Mouse (Mus musculus): Measurements from ENCODE around the gene Lmx1b.

The Lmx1b gene

DNA sequence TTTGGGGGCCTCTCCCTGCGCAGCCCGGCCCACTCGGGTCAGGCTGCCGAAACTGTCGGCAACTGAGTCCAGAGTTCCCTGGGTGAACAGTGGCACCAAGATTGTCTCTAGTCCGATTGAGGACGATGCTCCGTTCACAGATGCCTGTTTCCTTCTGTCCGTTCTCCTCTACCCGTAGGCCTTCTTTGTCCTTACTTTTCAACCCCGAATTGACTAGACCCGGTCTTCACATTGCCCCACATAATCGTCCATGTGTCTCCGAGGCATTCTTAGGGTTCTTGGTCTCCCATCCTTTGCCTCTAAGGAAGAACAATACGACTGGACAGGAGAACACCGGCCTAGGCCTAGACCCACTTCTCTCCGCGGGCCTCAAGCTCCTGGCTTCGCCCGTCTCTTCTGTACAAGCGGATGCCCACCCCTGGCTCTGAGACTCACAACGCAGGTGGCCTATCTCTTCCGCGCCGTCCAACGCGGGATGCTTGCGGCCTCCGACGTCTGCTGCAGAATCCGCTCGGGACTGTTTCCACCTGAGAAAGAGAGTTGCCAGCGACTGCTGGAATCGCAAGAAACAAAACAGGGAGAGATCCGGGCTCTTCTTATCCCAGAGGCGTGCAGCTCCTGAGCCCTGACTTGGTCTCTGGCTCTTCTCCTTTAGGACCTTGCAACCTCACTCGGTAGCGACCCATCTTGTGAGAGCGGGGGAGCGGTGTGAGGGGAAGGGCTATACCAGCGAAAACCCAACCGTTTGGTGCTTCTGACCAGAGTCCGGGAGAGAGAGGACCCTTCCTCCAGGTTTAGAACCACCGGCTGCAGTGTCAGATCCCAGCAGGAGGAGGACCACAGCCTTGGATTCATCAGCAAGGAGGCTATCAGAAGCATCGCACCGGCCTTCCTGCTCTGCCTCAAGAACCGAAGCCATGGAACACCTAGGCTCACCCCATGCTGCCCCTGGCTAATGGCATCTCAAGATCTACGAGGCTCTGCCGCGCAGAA, 3.7 kb upstream of the Lmx1b start:
- no peak for DNase-seq (ENCODE audit: low spot score)

DNA sequence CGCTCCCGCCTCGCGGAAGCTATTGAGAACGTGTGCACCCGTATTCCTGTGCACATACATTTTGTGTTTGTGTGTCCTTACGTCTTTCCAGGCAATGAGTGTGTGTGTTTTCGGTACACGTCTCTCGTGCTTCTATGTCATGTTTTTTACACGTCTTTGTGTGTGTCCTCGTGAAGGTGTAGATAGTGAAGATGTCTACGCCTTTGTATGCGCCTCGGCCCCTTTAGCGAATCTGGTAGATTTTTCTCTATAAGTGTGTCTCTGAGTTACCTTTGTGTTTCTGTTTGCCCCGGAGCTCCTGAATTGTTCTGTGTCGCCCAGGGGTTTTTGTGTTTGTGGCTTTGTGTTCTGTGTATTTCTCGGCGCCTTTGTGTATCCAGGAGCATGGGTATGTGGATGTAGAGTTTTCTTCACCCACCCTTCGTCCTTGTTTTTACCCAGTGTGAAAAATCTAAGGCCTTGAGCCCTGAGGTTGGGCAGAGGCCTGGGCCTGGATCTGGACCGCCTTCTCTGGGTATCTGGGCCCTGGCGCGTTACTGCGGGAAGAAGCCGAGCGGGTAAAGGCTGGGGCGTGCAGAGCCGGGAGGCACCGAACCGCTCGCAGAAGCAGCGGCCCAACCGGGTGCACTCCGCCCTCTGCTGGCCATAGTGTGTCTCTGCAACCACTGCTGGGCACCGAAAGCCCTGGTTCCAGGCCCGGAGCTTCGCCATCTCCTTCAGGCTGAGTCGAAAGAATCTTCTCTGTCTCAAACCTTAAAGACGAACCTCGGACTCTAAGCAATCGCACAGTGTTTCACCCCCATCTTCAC, 2.5 kb upstream of the Lmx1b start:
- DNase-seq (ENCODE audit: low spot score): peak; percentile 46

DNA sequence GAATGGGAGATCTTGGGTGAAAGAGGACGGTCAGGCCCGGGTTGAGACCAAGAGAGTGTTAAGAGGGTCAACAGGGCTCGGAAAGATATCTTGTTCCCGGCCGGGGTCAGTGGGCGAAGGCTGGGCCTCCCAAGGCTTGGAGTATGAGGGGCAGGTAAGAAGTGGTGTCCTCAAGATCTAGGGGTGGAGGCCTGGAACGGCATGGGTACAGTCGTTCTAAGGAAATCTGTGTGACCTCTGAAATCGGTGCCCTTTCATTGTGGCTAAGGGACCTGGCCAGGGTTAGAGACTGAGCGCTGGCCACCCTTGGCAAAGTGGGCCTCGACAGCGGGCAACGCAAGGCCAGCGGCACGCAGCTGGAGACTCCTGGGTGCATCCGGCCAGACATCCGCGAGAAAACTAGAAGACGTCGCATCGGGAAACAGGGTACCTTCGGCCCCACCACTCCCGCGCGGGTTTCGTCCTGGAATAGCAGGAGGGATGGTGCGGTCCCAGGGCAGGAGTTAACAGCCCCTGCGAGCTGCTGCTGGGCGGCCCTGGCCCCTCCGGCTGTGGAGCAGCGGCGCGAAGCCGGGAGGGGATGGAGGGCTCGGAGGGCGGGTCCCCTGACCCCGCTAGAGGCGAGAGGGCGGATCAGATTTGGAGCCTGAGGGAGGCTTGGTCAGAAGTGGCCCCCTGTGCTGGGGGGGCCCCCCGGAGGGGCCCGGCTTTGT, 1.7 kb upstream of the Lmx1b start:
- DNase-seq (ENCODE audit: low spot score): no peak

GRCm38 (mm10) chr2:33640978-33641858, 907 bp upstream of the Lmx1b start:
- DNase-seq (ENCODE audit: low spot score): no peak

DNA sequence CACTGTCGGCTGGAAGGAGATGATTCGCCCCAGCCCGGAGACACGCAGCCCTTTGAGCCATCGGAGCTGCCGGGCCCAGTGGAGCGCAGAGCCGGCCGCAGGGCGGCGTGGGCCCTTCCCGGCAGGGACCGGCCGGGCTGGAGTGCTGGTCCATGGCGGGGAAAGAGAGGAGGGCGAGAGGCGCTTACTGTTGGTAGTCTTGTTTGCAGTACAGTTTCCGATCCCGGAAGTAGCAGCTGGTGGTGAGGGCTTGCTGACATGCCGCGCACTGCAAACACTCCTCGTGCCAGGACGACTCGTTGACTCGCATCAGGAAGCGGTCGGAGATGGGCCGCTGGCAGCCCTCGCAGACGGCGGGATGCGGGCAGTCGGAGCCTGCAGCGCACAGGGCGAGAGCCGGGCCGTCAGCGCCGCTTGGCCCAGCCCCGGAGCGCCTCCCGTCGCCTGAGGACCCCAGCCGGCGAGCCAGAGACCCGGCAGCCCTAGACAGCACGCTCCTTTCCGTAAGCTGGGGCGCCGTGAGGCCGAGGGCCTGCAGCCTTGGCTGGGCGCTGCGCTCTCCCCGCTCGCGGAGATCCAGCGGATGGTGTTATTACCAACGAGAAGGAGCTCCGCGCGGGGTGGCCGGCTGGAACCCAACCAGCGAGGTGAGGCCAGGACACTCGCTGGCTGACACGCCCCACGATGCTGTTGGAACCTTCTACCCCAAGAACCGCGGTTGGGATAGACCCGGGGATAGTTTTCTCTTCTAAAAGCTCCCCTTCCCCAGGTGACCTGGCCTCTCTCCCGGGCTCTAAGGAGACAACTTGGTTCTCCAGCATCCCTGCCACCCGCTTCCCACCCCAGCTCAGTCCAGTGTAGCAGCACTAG, 775 bp downstream of the Lmx1b start:
- no peak for DNase-seq (ENCODE audit: low spot score)

DNA sequence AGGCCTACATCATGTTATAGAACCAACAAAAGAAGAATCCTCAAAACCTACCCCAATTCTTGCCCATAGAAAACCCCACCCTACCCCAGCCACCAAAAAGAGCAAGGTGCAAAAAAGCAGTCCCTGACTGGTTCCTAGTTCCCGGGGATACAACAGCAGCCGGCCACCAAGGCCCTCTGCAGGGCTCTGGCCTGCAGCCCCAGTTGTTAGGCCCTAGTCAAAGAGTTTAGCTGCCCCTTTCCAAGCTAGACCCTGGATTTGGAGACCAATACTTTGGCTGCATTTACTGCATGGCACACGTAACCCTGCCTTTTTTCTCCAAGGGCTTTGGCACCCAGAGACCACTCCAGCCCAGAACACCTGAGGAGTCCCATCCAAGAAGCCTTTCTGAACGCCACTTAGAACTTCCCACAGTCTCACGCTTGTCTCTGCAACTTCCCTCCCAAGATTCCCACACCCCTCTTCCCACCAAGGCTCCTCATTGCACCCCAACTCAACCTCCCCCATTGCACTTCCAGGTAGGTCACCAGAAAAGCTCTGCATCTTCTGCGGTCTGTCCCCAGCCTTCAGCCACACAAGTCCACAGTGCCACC, 2.1 kb downstream of the Lmx1b start:
- DNase-seq (ENCODE audit: low spot score): no peak

GRCm38 (mm10) chr2:33637288-33637687, 3.0 kb downstream of the Lmx1b start:
- no peak for DNase-seq (ENCODE audit: low spot score)

DNA sequence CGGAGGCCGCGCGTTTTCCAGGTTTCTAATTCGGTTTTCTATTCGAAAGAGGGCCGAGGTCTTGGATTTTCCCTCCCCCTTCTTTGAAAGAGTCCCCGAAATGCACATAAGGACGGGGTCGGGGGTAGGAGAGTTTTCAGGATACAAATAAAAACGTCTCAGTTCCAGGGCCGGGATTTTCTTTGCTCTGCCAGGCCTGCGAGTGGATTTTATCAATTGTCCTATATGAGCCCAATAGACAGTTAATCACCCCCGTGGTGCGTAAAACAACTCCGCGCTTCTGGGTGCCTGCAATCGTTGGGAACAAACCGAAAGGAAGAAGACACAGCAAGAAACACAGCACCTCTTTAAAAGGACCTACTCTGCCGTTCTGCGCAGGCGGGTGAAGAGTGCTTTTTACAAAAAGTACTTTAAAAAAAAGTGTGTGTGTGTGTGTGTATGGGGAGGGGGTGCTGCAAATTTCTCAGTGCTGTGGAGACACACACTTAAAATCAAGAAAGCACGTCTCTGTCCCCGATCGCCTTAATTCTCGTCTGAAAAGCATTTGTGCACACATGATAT, 3.6 kb downstream of the Lmx1b start:
- DNase-seq (ENCODE audit: low spot score): no peak

DNA sequence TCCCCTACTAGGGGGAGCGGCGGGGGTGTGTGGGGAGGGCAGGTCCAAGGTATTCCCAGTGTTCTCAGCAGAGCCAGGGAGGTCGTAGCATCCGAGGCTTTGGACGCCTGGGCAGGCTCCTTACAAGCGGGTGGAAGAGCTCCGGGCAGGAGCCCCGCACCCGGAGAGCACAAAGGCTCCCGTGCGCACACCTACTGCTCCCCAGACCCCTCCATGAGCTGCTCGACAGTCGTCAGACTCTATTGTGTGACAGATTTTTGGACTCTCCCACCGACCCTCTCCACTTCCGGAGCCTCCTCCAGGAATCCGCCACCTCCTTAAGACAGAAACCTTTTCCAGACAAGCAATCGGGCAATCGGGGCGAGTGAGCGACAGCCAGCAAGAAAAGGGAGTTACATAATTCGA, 4.2 kb downstream of the Lmx1b start:
- no peak for DNase-seq (ENCODE audit: low spot score)

DNA sequence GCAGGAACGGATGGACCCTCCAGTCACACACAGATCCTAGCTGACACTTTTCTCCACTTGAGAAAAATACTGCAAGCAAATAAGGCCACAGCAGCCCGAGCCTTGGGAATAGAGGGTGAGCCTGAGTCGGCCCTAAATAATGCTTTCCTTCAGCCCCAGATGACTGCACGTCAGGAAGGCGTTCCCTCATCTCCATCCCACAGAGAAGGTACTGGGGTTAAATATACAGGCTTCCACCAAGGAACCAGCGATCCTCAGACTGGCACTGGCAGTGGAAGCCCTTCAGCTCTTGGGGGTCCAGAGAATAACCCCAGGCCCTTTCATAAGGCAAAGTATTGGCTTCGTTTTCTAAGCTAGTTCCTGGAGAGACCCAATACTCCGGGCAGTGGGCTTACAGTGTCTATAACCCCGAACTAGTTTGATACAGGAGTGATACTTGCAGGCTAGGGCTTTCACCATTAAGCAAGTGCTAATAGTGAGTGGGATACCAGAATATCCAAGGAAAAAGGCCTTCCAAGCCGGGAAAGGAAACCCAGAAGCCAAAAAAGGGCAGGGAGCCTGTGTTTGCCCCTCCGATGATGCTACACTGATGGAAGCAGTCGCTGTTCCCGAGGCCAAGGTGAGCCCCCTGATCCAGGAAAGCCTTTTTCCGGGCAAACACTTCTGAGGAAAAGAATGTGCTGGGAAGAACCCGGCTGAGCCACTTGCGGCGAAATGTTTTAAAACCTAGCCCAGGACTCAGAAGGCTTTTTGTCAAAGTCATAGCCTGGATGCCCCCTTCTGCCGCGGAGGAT, 4.8 kb downstream of the Lmx1b start:
- no peak for DNase-seq (ENCODE audit: low spot score)

DNA sequence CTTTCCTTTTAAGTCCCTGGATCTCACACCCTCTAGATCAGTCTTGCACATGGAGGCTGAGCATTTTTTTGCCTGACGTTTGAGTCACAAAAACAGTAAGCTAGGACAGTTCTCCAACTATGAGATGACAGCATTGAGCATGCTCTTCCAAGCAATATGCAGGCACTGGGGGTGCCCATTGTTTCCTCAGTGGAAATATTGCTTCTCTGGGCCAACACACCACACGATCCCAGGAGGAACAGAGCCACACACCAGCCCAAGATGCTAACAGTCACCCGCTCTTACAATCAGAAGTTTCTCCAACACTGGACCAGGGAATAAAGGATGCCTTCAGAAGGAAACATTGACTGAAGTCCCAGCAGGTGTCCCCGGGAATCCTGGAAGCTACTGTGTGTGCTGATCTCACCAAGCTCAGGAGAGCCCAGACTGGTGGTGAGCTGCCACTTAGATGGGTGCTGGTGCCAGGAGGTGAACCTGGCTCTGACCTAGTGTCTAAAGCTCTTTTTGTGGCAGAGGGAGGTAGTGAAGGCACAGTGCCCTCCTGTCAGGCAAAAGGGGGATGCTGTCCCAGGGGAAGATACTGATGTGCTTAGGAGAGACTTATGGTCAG, 5.7 kb downstream of the Lmx1b start:
- DNase-seq (ENCODE audit: low spot score): no peak

DNA sequence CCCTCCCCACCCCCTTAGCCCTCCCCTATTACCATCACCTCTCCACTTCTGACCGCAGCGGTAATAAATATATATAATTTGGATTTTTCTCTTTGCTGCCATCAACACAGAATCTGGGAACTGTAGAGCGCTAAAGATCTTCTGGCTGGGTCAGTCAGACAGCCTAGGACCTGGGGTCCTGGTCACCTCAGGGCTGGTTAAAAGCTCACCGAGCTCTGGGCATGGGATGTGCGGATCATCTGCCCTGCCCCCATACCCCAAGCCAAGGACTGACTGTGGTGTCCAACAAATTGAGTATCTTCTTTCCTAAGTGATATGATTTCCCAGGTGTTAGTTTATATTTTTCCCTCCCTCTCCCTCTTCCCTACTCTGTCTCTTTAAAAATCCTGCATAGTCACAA, 6.4 kb downstream of the Lmx1b start:
- no peak for DNase-seq (ENCODE audit: low spot score)

GRCm38 (mm10) chr2:33633237-33633636, 7.1 kb downstream of the Lmx1b start:
- DNase-seq (ENCODE audit: low spot score): no peak

DNA sequence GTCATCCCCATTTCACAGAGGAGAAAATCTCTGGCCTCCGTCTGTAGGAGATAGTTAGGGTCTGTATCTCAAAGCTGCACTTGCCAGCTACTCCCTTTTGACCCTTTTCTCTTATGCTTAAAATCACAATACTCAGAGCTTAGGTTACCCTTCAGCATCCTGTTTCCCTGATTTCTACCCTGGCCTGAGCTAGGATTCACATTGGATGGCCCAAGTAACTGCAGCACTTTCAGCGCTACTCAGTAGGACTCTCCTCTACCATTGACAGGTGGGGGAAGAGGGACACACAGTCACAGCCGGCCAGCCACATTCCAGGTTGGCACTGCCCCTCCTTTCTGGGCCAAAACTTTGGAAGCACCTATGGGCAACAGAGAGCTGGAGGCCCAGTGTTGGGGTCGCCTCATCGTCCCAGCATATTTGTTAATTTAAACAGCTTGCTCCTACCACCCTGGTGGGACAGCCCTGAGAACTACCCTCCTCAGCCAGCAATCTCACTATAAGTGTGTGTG, 7.7 kb downstream of the Lmx1b start:
- DNase-seq (ENCODE audit: low spot score): no peak

DNA sequence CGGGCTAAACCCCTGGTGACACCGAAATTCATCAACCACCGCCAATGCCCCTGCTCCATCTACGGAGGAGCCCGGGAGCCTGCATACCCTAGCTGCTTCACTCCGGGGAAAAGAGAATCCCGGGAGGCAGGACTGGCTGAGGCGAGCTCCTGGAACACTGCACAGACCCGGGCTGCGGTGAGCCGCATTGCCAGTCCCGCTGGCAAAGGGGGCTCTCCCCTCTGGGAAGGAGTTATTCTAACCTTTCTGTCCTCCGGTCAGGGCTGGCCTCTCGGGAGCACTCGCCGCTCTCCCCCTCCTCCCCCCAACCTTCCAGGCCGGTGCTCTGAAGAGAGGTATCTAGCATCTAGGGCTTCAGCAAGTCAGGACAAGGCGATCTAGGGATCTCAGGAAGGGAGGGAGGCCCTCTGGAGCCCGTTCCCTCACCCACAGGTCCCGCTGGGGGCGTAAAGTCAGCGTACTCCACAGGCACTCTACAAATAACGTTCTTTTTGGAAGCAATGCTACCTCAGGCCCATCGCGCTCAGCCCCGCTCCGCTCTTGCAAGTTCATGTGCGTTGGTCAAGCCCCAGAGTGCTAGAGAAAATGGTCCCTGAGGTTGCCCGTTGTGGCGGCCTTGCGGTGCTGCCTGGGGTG, 8.5 kb downstream of the Lmx1b start:
- DNase-seq (ENCODE audit: low spot score): no peak

- no peak for DNase-seq (ENCODE audit: low spot score)
These were observed 9.1 kb downstream of the Lmx1b start for GRCm38 (mm10) chr2:33631022-33631707.
